Mouse (Mus musculus) olfactory bulb, adult 2 months (tissue): Measurements from ENCODE around the gene Cdc14a.
A peak's percentile ranks its signal among the peaks of the same experiment; 100 is the strongest.

Experiments used
- CTCF ChIP-seq: fragments of 200-500 bp; IDR thresholded peaks from 2 replicates; pipeline ENCODE4 v1.5.1; 2012; ENCODE audit warnings: low read depth, mild to moderate bottlenecking, low read length, moderate library complexity; ENCODE audit not compliant: insufficient read depth
- POLR2A ChIP-seq: fragments of 200-500 bp; IDR thresholded peaks from 2 replicates; pipeline ENCODE4 v1.6.1; 2012; ENCODE audit warnings: mild to moderate bottlenecking, low read depth, low read length, moderate library complexity; ENCODE audit not compliant: insufficient read depth

DNA sequence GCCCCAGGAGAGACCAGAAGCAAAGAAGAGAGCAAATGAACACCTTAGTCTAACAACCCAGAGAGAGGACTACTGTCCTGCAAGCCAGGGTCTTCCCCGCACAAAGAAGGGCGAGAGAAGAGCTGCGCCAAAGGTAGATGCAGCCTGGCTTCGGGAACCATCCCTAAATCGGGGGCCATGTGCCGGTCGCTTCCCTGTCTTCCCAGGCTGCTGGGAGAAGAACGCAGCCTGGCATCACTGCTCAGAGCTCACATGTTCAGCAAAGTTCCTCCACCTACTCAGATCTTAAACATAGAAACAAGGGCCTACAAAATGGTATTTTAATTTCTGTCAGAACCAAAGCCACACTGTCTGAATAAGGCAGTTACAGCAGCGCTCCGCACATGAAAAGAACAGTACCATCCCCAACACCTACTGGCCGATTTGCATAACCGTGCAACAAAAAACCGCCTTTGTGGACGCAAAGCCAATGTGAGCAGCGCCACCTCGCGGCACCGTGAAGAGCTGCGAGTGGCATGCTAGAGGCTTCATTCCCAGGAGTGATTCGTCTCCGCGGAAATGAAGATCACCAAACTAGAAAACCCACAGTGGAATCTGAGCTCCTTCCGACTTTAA lies 96.7 kb downstream of the Cdc14a start:
- TF ChIP-seq CTCF (peak; percentile 98), POLR2A (no peak)
